Mouse (Mus musculus) lung, postnatal 4 days (tissue): ENCODE results near the gene 1500015O10Rik.

Experiments used
- DNase-seq, 2 experiments: peaks; one replicate each; pipeline ENCODE4 v3.0.0; 2021

The 1500015O10Rik gene

DNA sequence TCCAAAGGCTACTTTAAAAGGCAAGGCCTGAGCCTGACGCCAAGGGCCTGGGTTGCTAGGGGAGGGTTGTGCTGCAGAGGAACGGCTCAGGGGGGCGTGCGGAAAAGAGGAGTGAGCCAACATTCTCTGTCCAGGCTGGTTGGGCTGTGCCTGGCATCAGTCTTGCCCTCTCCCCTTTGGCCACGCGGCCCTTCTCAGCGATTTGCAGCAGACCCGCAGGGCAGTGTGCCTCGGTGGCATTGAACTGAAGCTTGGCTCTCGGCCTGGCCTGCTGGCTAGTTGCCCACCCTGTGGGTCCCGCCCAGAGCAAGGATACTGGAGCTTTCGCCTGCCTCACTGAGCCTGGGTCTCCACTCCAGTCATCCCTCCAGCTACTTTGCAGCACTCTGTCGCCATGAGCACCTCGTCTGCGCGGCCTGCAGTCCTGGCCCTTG is at the start of gene 1500015O10Rik:
TSS of gene 1500015O10Rik (plus strand) at position 112 of the 434 bp plus-strand sequence.
- peak; percentile 65 to 74 for DNase-seq

DNA sequence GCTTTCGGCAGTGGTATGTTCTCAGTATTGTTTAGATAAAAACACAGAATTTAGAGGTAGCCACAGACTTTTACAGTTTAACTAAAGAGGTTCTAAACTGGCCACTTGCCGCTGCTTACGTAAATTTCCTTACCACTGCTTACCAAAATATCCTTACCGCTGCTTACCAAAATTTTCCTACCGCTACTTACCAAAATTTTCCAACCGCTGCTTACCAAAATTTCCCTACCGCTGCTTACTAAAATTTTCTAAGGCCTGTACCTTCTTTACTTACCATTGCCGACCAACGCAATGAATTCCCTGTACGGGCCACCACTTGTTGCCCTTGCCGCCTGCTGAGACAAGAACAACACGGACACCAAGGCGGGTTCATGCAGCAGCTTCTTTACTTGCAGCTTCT is 40.4 kb upstream of the 1500015O10Rik start:
- DNase-seq, result no peak

DNA sequence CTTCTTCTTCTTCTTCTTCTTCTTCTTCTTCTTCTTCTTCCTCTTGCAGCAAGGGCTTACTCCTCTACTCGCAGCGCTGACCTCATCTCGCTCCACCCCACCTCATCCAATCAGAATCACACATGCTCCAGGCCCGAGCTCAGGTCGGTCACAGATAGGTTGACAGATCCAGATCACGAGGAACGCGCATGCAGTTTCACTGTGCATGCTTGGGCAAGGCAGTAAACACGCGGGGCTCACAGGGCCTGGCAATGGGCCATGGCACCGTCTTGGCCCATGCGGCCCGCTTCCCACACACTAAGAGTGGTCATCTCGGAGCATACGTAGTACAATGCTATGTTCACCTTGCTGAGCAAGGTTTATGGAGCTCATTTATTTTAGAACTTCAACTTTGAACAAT is 39.9 kb upstream of the 1500015O10Rik start:
- DNase-seq, result no peak

DNA sequence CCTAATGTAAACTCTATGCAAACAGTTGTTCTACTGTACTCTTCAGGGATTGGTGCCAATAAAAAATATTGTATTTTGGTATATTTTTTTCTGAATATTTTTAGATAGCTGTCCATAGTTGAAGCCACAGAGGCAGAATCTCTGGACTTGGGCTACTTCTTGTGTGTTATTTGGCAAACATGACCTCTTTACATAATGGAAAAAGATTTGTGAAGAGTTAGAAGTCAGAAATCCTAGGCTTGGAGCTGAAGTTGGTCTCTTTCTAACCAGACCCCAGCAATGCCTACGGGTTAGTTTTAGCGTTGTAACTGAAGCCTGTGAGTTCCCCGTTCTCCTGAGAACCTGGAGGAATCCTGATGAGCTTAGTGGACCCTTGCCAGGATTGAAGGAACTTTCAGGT is 36.3 kb upstream of the 1500015O10Rik start:
- DNase-seq, result no peak

DNA sequence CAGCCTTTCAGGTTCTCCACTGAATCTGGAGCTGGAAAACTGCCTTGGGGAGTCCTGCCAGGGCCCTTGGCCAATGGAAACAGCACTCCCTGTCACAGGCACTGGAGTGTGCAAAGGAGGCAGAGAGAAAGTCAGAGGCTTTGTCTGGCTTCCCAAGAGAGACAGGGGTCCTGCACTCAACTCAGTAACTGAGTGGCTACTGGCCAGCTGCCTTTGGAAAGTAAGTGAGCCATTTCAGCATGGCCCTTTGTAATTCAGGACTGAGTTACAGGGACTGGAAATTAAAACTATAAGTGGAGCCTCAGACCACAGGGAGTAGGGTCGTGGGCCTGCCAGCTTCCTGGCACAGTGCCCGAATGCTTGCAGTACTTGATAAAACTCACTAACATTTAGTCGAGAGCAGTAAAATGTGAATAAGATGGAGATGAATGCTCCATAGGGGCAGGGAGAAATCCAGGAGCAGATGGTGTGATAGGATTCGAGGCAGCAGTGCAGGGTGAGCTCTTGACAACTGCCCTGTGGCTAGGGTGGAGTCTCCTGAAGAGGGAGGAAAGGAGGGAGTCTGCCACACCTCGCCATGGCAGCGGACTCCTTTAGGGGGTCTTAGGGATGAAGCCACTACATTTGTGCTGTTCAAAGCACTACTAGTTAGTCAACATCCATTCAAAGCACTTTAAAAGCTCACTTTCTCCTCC is 35.4 kb upstream of the 1500015O10Rik start:
- peak; percentile 69 to 88 for DNase-seq

DNA sequence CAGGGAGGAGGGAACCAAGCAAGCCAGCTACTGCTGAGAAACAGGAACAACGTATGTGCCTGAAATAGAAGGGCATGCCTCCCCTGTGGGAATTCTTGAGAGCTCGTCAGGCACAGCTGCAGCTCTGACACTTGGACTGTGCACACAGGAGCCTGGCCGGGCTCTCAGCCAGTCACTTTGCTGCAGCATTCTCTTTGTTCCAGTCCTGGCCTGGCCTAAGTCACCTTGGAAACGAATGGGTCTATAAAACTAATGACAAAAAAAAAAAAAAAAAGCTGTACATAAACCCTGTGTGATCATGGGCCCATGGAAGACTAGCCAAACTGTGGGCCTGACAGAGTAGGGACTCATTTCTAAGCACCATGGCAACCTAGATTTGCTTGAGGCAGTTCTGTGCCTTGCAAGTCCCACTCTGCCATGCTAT is 31.8 kb upstream of the 1500015O10Rik start:
- peak; percentile 10 to 53 for DNase-seq

DNA sequence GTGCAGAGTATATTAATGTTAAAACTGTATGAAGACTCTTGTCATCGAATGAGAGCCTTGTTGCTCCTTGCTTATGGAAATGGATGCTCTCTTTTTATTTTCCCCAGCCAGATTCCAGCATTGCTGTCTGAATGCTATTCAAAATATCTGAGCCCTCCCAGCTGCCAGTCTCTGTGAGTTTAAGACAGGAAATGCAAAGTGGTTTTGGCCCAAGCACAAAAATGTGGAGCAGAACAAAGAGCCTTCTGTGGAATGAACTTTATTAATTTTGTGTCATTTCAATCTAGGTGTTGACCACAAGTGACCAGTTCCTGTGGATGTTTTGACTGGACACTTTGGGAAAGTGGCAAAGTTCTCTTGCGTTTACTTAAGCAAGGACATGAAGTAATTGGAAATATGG is 15.6 kb upstream of the 1500015O10Rik start:
- peak in 1 of 2 experiments; percentile 31 for DNase-seq

DNA sequence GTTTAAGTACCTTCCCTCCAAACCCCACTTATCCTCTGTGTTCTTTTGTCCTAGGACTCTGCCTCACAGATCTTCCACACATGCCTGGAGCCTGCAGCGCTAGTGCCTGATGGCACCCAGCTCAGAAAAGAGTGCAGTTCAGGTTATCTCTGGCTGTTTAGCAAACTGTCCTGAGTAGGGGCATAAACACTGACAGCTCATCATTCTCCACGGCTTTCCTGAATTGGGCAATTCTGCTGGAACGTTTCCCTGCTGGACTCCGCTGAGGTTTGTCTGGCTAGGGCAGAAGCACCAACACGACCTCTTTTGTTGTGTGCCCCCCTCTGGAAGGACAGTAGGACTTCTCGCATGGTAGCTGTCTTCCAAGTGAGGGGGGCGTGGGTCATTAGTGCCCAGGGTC is 12.4 kb upstream of the 1500015O10Rik start:
- DNase-seq, result peak; percentile 33 to 69

DNA sequence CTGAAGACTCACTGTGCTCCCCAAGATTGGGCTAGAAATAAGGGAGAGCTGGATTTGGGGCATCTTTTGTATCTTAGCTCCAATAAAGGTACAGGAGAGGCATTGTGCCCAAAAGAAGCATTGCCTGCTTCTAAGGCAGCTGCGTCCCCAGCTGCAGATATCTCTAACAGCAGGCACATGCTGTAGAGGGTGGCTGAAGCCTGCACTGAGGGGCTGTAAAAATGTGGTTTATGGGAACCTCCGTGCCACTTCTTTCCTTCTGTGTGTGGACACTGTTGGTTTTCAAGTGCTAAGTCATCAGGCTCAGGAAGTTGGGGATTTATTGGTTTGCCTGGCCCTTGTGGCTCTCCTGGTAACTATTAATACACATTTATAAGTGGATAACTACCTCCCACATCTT is 11.6 kb upstream of the 1500015O10Rik start:
- no peak for DNase-seq

DNA sequence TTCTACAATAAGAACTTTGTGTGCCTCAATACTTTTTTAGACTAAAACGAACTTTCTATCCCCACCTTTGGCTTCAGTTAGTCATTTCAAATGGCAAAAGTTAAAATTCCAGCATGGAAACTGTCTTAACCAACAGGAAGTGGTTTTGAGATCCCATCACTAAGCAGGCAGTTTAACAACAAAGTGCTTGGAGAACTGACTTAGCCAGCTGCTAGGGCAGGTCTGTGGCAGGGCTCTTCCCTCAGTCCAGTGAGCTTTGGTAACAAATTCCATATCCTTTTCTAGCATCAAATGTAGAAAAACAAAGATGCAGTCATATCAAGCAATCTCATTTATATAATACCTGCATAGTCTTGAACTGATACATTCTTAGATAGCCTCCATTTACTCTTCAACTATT is 7.9 kb upstream of the 1500015O10Rik start:
- no peak for DNase-seq

DNA sequence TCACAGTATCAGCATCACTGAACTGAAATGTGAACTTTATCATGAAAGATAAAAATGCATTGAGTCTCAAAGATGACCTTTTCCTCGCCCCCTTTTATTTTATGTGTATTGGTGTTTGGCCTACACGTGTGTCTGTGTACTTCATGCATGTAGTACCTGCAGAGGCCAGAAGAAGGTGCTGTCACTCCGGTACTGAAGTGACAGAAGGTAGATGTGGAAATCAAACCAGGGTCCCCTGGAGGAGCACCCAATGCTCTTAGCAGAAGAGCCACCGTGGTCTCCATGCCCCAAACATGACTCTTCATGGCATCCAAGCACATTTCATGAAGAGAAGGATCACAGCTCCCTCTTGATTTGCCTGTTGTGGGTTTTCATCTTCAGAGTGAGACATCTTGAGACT is 1.7 kb downstream of the 1500015O10Rik start:
- no peak for DNase-seq

DNA sequence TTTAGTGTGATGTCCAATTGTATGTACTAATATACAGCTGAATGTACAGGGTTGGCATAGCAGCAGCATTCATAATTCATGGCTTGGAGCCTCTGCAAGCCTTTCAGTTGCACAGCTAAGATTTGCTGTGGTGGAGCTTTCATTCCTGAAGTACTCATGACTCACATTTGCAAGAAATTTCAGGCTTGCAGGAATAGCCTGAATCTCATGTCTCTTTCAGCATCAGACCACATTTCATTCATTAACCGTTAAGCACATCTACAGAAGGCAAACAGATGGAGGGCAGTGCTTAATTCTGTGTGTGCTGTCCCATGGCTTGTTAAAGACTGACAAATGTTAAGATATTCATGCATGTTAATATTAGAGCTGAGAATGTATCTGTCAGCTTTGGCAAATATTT is 2.3 kb downstream of the 1500015O10Rik start:
- no peak for DNase-seq

DNA sequence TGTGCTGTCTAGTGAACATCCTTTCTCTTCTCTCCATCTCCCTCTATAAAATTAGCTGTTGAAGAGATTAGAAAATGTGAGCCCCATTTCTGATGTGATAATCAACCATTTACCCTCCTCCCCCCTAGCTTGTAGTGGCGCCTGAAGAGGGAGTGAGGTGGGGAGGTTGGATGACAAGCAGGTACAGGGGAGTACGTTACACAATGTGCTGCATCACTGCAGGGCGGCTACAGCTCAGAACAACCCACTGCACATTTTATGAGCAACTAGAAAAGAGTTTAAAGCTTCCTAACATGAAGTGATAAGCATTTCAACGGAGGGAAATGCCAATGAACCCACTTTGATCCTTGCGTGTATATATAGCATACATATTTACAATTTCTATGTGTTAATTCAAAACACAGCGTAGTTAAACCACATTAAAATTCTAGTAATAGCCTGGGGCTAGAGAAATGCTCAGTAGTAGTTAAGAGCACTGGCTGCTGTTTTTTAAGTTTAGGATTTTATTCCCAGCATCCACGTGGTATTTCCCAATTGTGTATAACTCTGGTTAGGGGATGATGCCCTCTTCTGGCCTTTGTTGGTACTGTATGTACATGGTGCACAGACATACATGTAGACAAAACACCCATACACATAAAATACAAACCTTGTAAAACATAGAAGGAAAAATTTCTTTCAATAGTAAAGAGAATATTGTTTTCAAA is 7.6 kb downstream of the 1500015O10Rik start:
- peak in 1 of 2 experiments; percentile 68 for DNase-seq

DNA sequence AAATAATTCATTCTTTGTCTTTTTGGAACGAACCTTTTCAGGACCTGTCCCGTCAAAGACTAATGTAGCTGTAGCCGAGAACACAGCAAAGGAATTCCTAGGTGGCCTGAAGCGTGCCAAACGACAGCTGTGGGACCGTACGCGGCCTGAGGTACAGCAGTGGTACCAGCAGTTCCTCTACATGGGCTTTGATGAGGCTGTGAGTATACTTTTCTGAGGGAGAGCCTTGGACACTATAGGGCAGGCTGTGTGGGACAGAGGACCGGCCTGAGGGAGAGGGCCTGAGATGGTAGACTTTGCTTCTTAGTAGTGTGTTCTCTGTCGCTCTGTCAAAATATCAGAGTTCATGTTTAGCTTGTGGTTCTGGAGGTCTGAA is 8.1 kb downstream of the 1500015O10Rik start:
- DNase-seq, result no peak

DNA sequence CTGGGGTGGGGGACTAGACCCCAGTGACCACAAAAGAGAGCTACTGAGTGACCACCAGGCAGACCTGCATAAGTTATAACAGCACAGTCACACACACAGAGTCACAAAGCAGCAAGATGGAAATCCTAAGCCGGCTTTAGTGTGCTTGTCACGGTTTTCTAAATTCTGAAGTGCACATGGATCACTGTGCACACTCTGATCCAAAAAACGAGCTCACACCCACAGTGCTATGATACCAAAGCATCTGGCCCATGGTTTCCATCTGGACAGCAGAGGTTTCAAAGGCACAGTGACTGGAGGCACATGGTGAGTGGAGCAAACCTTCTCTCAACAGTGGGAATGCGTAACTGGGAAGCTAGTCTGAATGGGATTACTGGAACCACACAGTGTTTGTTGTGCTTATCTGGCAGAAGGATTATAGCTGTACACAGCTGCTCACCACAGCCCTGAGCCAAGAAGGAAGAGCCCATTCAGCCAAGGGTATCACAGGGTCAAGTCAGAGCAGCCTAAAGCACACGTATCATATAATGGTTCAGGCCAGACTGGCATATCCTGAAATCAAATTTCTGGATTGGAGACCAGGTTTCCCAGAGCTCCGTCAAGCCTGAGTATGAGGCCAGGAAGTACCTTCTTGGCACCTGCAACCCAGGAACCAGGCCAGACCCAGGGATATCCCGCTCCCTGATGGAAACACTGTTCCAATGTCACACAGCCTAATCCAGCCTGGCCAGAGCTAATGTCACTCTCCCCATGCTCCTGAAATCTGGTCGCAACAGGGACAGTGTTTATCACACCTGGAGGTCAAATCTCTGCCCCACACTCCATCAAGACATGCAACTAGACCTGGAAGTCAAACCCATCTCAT is 24.3 kb downstream of the 1500015O10Rik start:
- no peak for DNase-seq

DNA sequence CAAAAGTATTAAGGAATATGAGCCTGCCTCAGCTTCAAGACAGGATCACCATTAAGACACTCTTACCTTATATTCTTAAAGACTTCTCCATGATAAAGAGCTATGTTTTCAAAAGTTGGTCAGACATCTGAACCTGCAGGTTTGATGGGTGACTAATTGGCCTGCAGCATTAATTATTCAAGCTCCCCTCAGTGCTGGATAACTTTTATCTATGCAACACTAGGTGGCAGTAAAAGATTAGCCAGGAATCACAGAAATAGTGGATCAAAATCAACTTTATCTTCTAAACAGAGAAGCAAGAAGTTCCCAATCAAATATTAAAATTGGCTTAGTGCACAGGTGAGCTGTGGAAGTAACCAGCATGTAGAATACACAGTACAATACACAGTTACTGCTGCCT is 29.7 kb downstream of the 1500015O10Rik start:
- DNase-seq, result no peak

DNA sequence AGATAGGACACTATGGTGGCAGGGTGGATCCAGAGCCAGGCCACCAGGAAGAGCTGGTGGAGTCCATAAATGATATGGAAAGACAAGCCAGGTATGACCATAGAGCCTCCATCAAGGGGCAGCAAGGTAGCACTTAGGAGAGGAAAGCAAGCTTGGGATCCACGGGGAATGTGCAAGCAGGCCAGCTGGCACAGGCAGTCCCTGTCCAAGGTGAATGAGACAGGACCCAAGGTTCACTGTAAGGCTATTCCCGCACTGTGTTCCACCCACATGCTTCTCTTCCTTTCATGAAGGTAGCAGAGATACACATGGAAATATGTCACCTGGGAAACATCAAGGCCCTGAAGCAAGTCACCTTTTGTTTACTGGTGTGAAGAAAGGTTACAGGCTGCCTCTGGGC is 34.1 kb downstream of the 1500015O10Rik start:
- no peak for DNase-seq

DNA sequence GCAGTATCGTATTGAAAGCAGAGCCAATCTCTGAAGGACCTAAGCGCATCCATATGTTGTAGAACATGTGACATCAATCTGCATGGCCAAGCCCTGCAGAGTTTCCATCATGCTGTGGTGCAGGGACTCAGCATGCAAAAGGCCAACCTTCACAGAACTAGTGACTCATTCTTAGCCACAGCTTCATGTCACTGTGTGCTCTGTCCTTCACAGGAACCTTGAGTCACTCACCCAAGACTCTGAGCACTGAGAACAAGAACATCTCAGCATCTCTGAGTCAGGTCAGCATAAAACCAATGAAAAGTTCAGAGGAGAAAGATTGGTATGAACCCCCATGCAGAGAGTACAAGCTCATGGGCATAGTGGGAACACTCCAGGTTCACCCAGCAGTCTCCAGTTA is 35.9 kb downstream of the 1500015O10Rik start:
- DNase-seq, result no peak

DNA sequence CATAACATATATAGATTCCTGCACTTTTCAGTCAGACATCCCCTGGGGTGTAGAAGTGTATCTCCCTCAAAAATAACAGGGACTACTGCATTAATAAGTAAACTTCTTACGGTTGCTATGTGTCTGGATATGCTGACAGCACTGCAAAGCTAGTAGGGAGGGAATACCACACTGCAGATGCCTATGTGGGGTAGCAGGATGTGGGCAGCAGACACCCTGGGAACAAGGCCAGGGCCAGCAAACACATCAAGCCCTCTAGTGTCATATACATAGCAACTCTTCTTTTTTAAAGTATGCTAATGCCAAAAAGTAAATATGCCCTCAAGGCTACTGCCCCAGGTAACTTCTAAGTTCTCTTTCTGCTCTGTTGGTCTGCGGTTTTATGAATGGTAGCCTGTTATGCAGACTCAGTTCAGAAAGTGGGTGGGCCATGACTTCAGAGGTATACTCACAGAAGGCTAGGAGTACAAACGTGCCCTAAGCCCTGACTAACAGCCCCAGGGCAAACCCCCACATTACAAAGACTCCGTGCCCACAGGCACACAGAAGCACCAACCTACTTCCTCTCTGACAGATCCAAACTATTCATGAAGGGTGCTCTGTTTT is 38.1 kb downstream of the 1500015O10Rik start:
- no peak for DNase-seq

DNA sequence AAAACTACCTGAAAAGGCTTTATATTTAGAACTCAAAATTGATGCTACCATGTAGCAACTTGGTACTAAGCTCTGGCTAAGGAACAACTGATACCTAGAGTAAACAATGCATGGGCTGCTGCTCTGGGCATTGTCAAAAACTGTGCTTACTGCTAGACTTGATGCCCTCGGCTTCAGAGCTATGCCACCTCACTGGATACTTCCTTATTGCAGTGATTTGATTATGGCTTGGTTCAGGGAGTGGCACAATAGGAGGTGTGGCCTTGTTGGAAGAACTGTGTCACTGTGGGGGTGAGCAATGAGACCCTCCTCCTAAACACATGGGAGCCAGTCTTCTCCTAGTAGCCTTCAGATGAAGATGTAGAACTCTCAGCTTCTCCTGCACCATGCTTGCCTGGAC is 38.9 kb downstream of the 1500015O10Rik start:
- no peak for DNase-seq

DNA sequence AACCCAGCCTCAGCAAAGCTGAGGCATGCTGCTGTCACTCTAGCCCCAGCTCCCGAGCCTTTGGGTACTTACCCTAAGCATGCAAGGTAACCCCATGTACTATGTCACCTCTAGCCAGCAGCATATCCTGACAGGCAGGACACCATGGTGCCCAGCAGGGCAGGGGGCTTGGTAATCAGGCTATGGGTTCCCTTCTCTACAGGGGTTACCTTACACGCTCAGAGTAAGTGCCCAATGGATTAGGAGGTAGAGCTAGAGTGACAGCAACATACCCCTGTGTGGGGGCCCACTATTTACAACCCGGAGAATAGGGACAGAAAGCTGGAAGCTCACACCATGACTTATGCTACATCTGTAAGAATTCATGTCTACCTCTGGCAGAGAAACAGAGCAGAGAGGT is 39.6 kb downstream of the 1500015O10Rik start:
- DNase-seq, result no peak

DNA sequence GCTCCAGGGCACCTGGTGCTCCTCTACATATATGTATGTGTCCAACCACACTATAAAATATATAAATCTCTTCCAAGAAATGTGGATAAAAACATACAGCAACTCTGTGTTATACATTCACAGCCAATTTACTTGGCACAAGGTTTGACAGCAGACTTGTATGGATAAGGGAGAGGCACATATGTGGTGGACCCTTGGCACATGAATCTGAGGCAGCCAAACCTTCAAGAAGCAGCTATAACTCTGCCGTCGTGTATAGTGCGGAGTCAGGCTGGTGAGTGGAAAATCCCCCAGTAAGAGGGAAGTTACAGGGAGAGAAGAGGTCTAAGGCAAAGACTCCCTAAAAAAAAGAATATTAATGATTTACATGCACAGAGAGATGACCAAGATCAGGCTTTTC is 42.3 kb downstream of the 1500015O10Rik start:
- DNase-seq, result no peak

DNA sequence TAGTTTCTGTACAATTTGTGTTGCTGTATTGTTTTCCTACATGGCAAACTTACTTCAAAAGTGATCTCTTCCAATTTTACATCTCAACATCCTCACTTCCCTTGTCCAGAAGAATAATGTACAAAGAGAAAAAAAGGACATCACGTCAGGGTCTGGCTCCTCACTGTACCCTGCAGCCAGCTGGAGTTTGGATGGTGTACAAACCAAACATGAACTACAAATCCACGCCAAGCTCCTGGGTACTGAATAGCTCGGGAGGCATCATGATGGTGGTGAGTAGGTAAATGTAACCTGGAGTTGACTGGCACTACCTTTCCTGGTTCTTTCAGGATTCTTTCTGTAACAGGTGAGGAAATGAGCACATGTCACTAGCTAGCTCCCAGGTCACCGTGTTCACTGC is 43.7 kb downstream of the 1500015O10Rik start:
- DNase-seq, result no peak
